Mouse (Mus musculus) neutrophil, adult 59 days (primary cell): ENCODE measurements around the gene Tgfbr3l. TPM values are rescaled to one million over a fixed set of nuclear protein-coding genes. Genes with fewer than 3 reads are reported as not detected.

ENCODE experiments used
- total RNA-seq, 2 experiments: library from RNA; stranded (reverse); gene quantifications; 1 replicate in 1 of 2; 2 replicates in 1 of 2; pipeline ENCODE4 v1.2.4; 2023

Gene Tgfbr3l
- 1 to 10 TPM; 5.1 to 6.2 TPM for total RNA-seq

DNA sequence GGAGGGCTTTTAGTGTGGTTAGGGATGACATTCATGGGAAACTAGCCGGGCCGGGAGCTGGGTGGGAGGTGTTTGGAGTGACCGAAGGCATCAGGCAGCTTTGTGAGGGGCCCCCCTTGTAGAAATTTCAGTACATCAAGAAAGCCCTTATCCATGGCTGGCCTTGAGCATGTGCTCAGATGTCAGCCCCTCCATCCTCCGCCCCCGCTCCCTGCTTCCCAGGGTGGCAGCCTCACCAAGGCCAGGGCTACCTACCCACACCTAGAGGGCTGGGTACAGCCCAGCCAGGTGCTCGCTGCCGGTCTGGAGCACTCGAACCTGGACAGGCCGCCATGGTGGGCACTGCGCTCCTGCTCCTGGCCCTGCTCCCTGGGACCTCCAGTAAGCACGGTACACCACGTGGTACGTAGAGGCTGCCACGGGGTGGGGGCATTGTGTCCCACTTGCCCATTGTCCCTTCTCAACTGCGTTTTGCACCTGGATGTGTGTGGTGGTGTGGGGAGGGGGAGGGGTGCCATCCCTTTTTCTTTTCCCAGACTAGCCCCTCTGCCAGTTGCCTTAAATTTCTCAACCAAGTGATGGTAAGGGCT is at the start of gene Tgfbr3l:
Gene Tgfbr3l, plus strand, starts transcription at position 264 of the 590 bp plus-strand sequence.

GRCm38 (mm10) chr8:4216791-4217621 is 31.0 kb upstream of the Tgfbr3l start, which contains the start of gene Prr36:
TSS of gene Prr36 (minus strand) at chr8:4217459.

GRCm38 (mm10) chr8:4226739-4227347 is 21.2 kb upstream of the Tgfbr3l start, which contains the start of gene Lrrc8e:
TSS of gene Lrrc8e (plus strand) at chr8:4226827.

DNA sequence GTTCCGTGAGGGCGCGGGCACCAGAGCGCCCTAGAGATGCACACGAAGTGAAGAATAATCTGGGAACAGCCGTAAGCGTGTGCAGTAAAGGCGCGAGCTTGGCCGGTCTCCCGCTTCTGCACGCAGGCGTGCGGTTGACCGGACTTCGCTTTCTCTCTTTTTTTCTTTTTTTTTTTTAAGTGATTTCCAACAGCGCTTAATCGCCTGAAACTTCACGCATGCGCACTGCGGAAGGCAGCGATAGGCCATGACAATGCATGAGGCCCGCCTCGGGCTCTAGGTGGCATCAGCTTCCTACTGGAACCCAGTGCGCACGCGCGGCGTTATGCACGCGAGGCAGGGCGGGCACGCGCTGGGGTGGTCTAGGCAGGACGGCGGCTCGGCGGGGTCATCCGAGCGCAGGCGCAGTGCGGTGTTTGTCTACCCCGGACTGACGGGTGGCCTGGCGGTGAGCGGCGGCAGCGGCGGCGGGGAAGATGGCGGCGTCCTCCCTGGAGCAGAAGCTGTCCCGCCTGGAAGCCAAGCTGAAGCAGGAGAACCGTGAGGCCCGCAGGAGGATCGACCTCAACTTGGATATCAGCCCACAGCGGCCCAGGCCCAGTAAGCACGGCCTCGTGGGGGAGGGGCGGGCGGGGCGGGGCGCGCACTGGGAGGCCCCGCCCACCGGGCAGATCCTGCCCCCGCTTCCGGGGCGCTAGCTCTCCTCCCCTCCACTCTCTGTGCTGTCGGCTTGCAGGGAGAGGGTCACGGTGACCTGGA is 9.4 kb upstream of the Tgfbr3l start, which contains the start of the genes Map2k7 and Gm49320:
Gene Map2k7, plus strand, starts transcription at position 307 of the 759 bp plus-strand sequence.
Gene Gm49320, plus strand, starts transcription at position 432 of the 759 bp plus-strand sequence.

DNA sequence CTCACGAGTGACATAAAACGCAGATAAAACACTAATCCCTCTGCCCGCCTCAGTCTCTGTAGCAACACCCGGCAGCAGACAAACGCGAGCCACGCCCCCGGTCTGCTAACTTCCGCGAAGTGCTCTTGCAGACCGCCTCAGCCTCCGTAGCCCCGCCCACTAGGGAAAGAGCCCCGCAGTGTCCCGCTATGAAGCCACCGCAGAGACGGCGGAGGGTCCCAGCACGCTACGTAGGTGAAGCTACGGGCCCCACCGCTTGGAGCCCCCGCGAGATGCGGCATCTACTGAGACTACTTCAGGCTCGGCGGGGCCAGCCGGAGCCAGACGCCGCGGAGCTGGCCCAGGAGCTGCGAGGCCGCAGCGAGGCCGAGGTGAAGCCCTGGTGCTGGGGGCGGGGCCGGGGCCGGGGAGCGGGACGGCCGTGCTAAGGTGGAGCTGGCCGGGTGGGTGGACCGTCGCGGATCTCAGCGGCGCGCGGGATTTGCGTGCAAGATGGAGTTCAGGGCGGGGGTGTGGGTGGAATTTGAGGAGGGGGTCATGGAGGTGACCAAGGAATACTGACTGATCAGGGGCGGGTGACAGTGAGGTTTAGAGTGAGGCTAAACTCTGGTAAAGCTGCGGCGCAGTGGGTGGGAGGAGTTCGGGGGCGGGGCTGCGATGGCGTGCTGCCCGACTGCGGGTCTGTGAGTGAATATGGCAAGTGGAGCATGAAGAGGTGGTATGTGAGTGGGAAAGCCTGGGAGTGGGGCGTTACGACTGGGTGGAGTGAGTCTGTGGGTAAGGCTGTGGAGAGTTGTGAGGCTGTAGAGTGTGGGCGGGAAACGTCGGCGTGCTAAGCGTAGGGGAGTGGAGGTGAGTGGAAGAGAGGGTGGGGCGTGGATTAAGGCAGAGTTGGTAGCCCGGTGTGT is 5.2 kb downstream of the Tgfbr3l start, which contains the start of gene Snapc2:
Gene Snapc2, plus strand, starts transcription at position 147 of the 908 bp plus-strand sequence.

GRCm38 (mm10) chr8:4259125-4259804 is 11.3 kb downstream of the Tgfbr3l start, which contains the start of gene Ctxn1:
TSS of gene Ctxn1 (minus strand) at chr8:4259274.

DNA sequence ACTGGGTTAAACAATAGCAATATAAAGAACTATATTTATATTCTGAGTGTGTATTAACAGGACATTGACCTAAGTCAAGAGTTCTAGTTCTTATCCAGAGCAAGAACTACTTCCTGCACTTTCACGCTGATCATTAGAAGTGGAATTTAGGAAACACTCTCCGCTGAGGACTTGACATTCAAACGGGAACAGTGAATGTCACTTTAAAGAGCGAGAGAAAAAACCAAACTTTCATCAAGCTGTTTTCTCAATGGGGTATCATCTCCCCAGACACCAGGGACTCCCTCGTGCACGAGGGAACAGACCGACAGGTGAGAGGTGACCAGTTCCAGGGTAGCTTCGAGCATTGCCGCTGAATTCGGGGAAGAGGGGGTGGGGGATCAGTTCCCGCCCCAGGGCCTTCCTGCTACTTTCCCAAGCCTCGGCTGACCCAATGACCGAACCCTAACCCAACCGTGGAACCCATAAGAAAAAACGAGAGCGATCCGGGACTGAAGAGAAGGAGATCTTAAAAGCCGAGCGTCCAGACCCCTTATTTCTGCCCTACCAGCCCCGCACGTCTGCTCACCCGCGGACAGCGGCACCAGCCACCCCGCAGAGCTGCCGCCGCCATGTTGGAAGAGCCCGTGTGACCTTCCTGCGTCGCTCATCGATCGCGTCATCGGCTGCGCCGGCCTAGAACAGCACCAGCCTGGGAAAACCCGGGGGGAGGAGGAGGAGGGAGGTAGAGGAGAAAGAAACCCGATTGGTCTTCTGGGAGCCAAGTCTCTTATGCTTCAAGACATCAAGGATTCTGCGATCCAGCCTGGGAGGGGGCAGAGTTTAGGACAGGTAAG is 27.5 kb downstream of the Tgfbr3l start, which contains the start of gene Timm44:
Gene Timm44, minus strand, starts transcription at position 639 of the 836 bp plus-strand sequence.

Other genes with a start within 250 kb of the Tgfbr3l start
- gene Cd209f, start 142.4 kb upstream of the Tgfbr3l start, total RNA-seq = not detected
- not detected for gene Cd209g, start 114.1 kb upstream of the Tgfbr3l start, total RNA-seq
- 10 to 100 TPM; 11.0 to 13.2 TPM for gene Evi5l, start 81.6 kb upstream of the Tgfbr3l start, total RNA-seq
- gene Prr36, start 30.8 kb upstream of the Tgfbr3l start, total RNA-seq = under 1 TPM; 0.40 to 0.47 TPM
- gene Lrrc8e, start 21.4 kb upstream of the Tgfbr3l start, total RNA-seq = not detected
- 10 to 100 TPM; 44.6 to 59.4 TPM for gene Map2k7, start 9.5 kb upstream of the Tgfbr3l start, total RNA-seq
- 1 to 10 TPM in 1 of 2 experiments, under 1 TPM in 1; 0.64 to 1.0 TPM for gene Gm49320, start 9.3 kb upstream of the Tgfbr3l start, total RNA-seq
- 10 to 100 TPM; 13.9 to 14.1 TPM for gene Snapc2, start 4.9 kb downstream of the Tgfbr3l start, total RNA-seq
- under 1 TPM in 1 of 2 experiments, not detected in 1; 0.42 TPM for gene Ctxn1, start 11.1 kb downstream of the Tgfbr3l start, total RNA-seq
- gene Timm44, start 27.7 kb downstream of the Tgfbr3l start, total RNA-seq = 10 to 100 TPM; 24.4 to 34.6 TPM
- 10 to 100 TPM in 1 of 2 experiments, 1 to 10 TPM in 1; 9.7 to 13.6 TPM for gene Ccl25, start 77.0 kb downstream of the Tgfbr3l start, total RNA-seq
- gene Elavl1, start 77.2 kb downstream of the Tgfbr3l start, total RNA-seq = 10 to 100 TPM; 63.5 to 73.2 TPM
- 1 to 10 TPM; 5.0 to 5.2 TPM for gene Cers4, start 244.8 kb downstream of the Tgfbr3l start, total RNA-seq